Mouse (Mus musculus) olfactory bulb, adult 2 months (tissue): ENCODE data around the gene Btbd9.

Experiments
- CTCF ChIP-seq: fragments of 200-500 bp; IDR thresholded peaks from 2 replicates; pipeline ENCODE4 v1.5.1; 2012; ENCODE audit warnings: low read depth, mild to moderate bottlenecking, low read length, moderate library complexity; ENCODE audit not compliant: insufficient read depth
- POLR2A ChIP-seq: fragments of 200-500 bp; IDR thresholded peaks from 2 replicates; pipeline ENCODE4 v1.6.1; 2012; ENCODE audit warnings: mild to moderate bottlenecking, low read depth, low read length, moderate library complexity; ENCODE audit not compliant: insufficient read depth

DNA sequence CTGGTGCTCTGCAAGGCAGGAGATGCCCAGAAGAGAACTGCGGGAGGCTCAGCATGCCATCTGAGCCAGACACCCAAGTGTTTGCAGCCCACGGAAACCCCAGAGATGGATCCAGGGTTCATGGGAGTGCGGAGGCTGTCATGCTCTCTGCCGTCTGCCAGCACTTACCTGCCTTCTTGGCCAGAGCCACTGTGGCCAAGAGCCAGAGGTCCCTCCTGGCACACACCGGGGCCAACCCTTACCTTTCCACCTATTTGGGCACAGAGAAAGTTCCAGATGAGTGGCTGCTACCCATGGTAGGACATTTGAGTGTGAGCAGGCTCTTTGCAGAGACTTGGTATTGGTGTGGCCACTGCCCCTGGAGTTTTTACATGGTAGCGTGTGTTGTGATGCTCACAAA lies 365.4 kb downstream of the Btbd9 start:
- TF ChIP-seq POLR2A (no peak), CTCF (no peak)
